Mouse (Mus musculus): ENCODE measurements around the gene Tdrd9.
A peak's percentile ranks its signal among the peaks of the same experiment; 100 is the strongest.
"Not testable (repeated sequence)": the region's sequence is repeated elsewhere in the genome, so short reads cannot be mapped to it uniquely, and the experiment has no call there.

Tdrd9 gene

GRCm38 (mm10) chr12:112027408-112027807, 56.0 kb downstream of the Tdrd9 start:
- no peak for DNase-seq (ENCODE audit: low read depth)

- DNase-seq (ENCODE audit: low read depth), result no peak
Observed at GRCm38 (mm10) chr12:112033409-112033975, 62.1 kb downstream of the Tdrd9 start.

GRCm38 (mm10) chr12:112035341-112036100, 64.2 kb downstream of the Tdrd9 start:
- not testable (repeated sequence) for DNase-seq (ENCODE audit: low read depth)

- DNase-seq (ENCODE audit: low read depth), result no peak
Observed at GRCm38 (mm10) chr12:112038441-112038840, 67.1 kb downstream of the Tdrd9 start.

GRCm38 (mm10) chr12:112039169-112039568, 67.8 kb downstream of the Tdrd9 start:
- DNase-seq (ENCODE audit: low read depth), result no peak

- DNase-seq (ENCODE audit: low read depth), result no peak
Observed at GRCm38 (mm10) chr12:112042681-112043080, 71.3 kb downstream of the Tdrd9 start.

GRCm38 (mm10) chr12:112077651-112078050, 106.3 kb downstream of the Tdrd9 start:
- peak; percentile 57 for DNase-seq (ENCODE audit: low read depth)

GRCm38 (mm10) chr12:112079911-112080310, 108.6 kb downstream of the Tdrd9 start:
- no peak for DNase-seq (ENCODE audit: low read depth)

- DNase-seq (ENCODE audit: low read depth), result no peak
Observed at GRCm38 (mm10) chr12:112080911-112081310, 109.6 kb downstream of the Tdrd9 start.

GRCm38 (mm10) chr12:112082241-112082640, 110.9 kb downstream of the Tdrd9 start:
- DNase-seq (ENCODE audit: low read depth), result no peak

GRCm38 (mm10) chr12:112086250-112086649, 114.9 kb downstream of the Tdrd9 start:
- DNase-seq (ENCODE audit: low read depth), result no peak

GRCm38 (mm10) chr12:112086726-112087125, 115.4 kb downstream of the Tdrd9 start:
- DNase-seq (ENCODE audit: low read depth), result no peak

GRCm38 (mm10) chr12:112088609-112089324, 117.4 kb downstream of the Tdrd9 start:
- no peak for DNase-seq (ENCODE audit: low read depth)

- peak; percentile 65 for DNase-seq (ENCODE audit: low read depth)
Observed at GRCm38 (mm10) chr12:112091054-112091453, 119.7 kb downstream of the Tdrd9 start.

GRCm38 (mm10) chr12:112094261-112094880, 123.0 kb downstream of the Tdrd9 start:
- DNase-seq (ENCODE audit: low read depth), result no peak

- peak; percentile 29 for DNase-seq (ENCODE audit: low read depth)
Observed at GRCm38 (mm10) chr12:112096051-112096732, 124.8 kb downstream of the Tdrd9 start.

GRCm38 (mm10) chr12:112096733-112097117, 125.4 kb downstream of the Tdrd9 start:
- DNase-seq (ENCODE audit: low read depth), result no peak

GRCm38 (mm10) chr12:112100106-112100505, 128.7 kb downstream of the Tdrd9 start:
- no peak for DNase-seq (ENCODE audit: low read depth)

GRCm38 (mm10) chr12:112101045-112101444, 129.7 kb downstream of the Tdrd9 start:
- DNase-seq (ENCODE audit: low read depth), result no peak

- no peak for DNase-seq (ENCODE audit: low read depth)
Observed at GRCm38 (mm10) chr12:112103179-112103578, 131.8 kb downstream of the Tdrd9 start.

- DNase-seq (ENCODE audit: low read depth), result no peak
Observed at GRCm38 (mm10) chr12:112104890-112105289, 133.5 kb downstream of the Tdrd9 start.

- no peak for DNase-seq (ENCODE audit: low read depth)
Observed at GRCm38 (mm10) chr12:112106541-112106971, 135.2 kb downstream of the Tdrd9 start, which contains the start of gene Aspg. Aspg (plus strand) TSS chr12:112106679.

All from 416B (cell line).